In genomic region chr8:83874881-83875655, GRCm38 (mm10) we compare ENCODE assay signal across 8 mouse cellular contexts. TPM values are rescaled to one million over a fixed set of nuclear protein-coding genes. Genes with fewer than 3 reads are reported as not detected.
DNase-seq lines count a peak whose midpoint lies in the region; ATAC-seq and TF ChIP-seq lines count a peak whose summit lies in the region.

No protein-coding gene starts in this region.

- H3K36me3 ChIP-seq in forebrain, embryonic 11.5 days (ENCODE audit: control insufficient read depth, insufficient read depth, low read length) = no peaks in the 10 kb centered on the region

- peak overlapping the region; percentile 62 for H3K27ac ChIP-seq in forebrain, embryonic 11.5 days (ENCODE audit: low read depth, low read length)
- peak overlapping the region; percentile 93 for H3K27ac ChIP-seq in left cerebral cortex, adult 2 months

- H3K27me3 ChIP-seq in forebrain, embryonic 11.5 days (ENCODE audit: control insufficient read depth, insufficient read depth, low read length) = peaks cover 7% of the 10 kb centered on the region

- DNase-seq in ES-CJ7 (ENCODE audit: low read depth, low spot score) = peak; percentile 93
- DNase-seq in brain, adult 2 months (ENCODE audit: low read depth, low spot score) = peak; percentile 90
- peak; percentile 86 for DNase-seq in forebrain, embryonic 11.5 days (ENCODE audit: low spot score)
- DNase-seq in heart, postnatal 25 days (ENCODE audit: low spot score) = peak; percentile 43
- DNase-seq in left cerebral cortex, adult 2 months (ENCODE audit: extremely low spot score in 1 of 2, low spot score in 2 of 2) = peak; percentile 60 to 63
- peak; percentile 81 to 91 for DNase-seq in lung, postnatal 4 days
- DNase-seq in right cerebral cortex, postnatal 25 days = peak; percentile 59
- no peak for DNase-seq in B cell, adult 2 months

- WGBS in forebrain, embryonic 11.5 days = under 1% methylated on average over 62 of the region's 66 CpGs

- H3K4me2 ChIP-seq in forebrain, embryonic 11.5 days (ENCODE audit: low read depth, low read length, severe bottlenecking) = peak overlapping the region; percentile 99

- H3K4me1 ChIP-seq in forebrain, embryonic 11.5 days (replicated peaks; ENCODE audit: control insufficient read depth, insufficient read depth, low read length) = peaks cover 3% of the 10 kb centered on the region; the same call in 1 of the 2 replicates

- ATAC-seq in forebrain, embryonic 11.5 days (replicated peaks; ENCODE audit: low FRiP score) = peak; percentile 73

- intact Hi-C loops in heart, postnatal 25 days (cut with DNase I) = loop anchor here (1.0 kb wide), 1 partner anchor 10 kb away; no protein-coding TSS in a partner anchor
- intact Hi-C loops in left cerebral cortex, adult 2 months (cut with DNase I) = loop anchor here (2.0 to 5.0 kb wide), 2 partner anchors 24 to 93 kb away; no protein-coding TSS in a partner anchor

- no peak for TF ChIP-seq CTCF in left cerebral cortex, adult 2 months (IDR thresholded peaks at IDR 0.05)

- H3K4me3 ChIP-seq in forebrain, embryonic 11.5 days (ENCODE audit: low read depth, low read length) = peak overlapping the region; percentile 63
- peak overlapping the region; percentile 52 for H3K4me3 ChIP-seq in left cerebral cortex, adult 2 months

- H3K9me3 ChIP-seq in forebrain, embryonic 11.5 days (ENCODE audit: control insufficient read depth, low read length) = no peaks in the 10 kb centered on the region

- peak overlapping the region; percentile 77 for H3K9ac ChIP-seq in forebrain, embryonic 11.5 days (ENCODE audit: low read length)

RNA-seq across cellular contexts. Expression of gene Adgrl1, which starts 24.8 kb away (rescaled TPM):
- polyA plus RNA-seq in forebrain, embryonic 11.5 days (2014; fragmentation: Nextera tagmentation; extraction: Ambion mirVana) = 24.5 and 27.8 TPM in 2 replicates
- 10 to 100 TPM; 12.7 to 17.8 TPM for total RNA-seq in heart, postnatal 25 days (2021)
- 100 to 1,000 TPM; 397 to 418 TPM for total RNA-seq in left cerebral cortex, adult 2 months (2021)

Comparison
In these comparisons a context has a peak if more than half of its experiments do, and no peak if none do; other contexts are left out.
1. DNase-seq: peak in ES-CJ7 (single experiment), brain, adult 2 months (single experiment), forebrain, embryonic 11.5 days (single experiment), heart, postnatal 25 days (single experiment), left cerebral cortex, adult 2 months (2 of 2), lung, postnatal 4 days (2 of 2) and right cerebral cortex, postnatal 25 days (single experiment); none in B cell, adult 2 months (0 of 2).
2. RNA of gene Adgrl1, which starts 24.8 kb away (total RNA-seq): 397 to 418 TPM in left cerebral cortex, adult 2 months; 12.7 to 17.8 TPM in heart, postnatal 25 days; every median in the first group is over 10 times any median in the second.